Mouse (Mus musculus): Measurements from ENCODE around the gene Bmt2. TPM values are rescaled to one million over a fixed set of nuclear protein-coding genes. Genes with fewer than 3 reads are reported as not detected.

The Bmt2 gene
- polyA plus RNA-seq, 1 experiment = 21.7 TPM

GRCm38 (mm10) chr6:13677141-13677761 lies 515 bp downstream of the Bmt2 start:
- Histone ChIP-seq H3K4me3 (ENCODE audit: insufficient read depth, low read length) (peak overlapping the region; percentile 74), H3K27ac (ENCODE audit: insufficient read depth, low read length) (peak overlapping the region; percentile 55; the same call in 1 of the 2 replicates), H3K4me1 (ENCODE audit: control insufficient read depth, insufficient read depth, low read length) (no peaks in the 10 kb centered on the region)
- TF ChIP-seq CTCF (IDR thresholded peaks at IDR 0.05; ENCODE audit: borderline replicate concordance, insufficient read depth, low read length) = no peak
- TF ChIP-seq POLR2A (IDR thresholded peaks at IDR 0.05; ENCODE audit: low read depth, low read length) = no peak

- H3K4me3 ChIP-seq (ENCODE audit: insufficient read depth, low read length) = no peak overlapping the region
- no peak for TF ChIP-seq CTCF (IDR thresholded peaks at IDR 0.05; ENCODE audit: borderline replicate concordance, insufficient read depth, low read length)
- no peak for TF ChIP-seq POLR2A (IDR thresholded peaks at IDR 0.05; ENCODE audit: low read depth, low read length)
- H3K4me1 ChIP-seq (ENCODE audit: control insufficient read depth, insufficient read depth, low read length) = no peaks in the 10 kb centered on the region
- no peak overlapping the region for H3K27ac ChIP-seq (ENCODE audit: insufficient read depth, low read length)
These were observed 1.6 kb downstream of the Bmt2 start for GRCm38 (mm10) chr6:13676196-13676595.

GRCm38 (mm10) chr6:13674600-13675305 lies 3.0 kb downstream of the Bmt2 start:
- no peak for TF ChIP-seq POLR2A (IDR thresholded peaks at IDR 0.05; ENCODE audit: low read depth, low read length)
- TF ChIP-seq CTCF (IDR thresholded peaks at IDR 0.05; ENCODE audit: borderline replicate concordance, insufficient read depth, low read length) = no peak

GRCm38 (mm10) chr6:13665646-13666045 lies 12.1 kb downstream of the Bmt2 start:
- Histone ChIP-seq H3K4me1 (ENCODE audit: control insufficient read depth, insufficient read depth, low read length) (no peaks in the 10 kb centered on the region), H3K4me3 (ENCODE audit: insufficient read depth, low read length) (no peak overlapping the region), H3K27ac (ENCODE audit: insufficient read depth, low read length) (no peak overlapping the region)
- TF ChIP-seq POLR2A (IDR thresholded peaks at IDR 0.05; ENCODE audit: low read depth, low read length) (no peak), CTCF (IDR thresholded peaks at IDR 0.05; ENCODE audit: borderline replicate concordance, insufficient read depth, low read length) (no peak)

More at GRCm38 (mm10) chr6:13674600-13675305, 3.0 kb downstream of the Bmt2 start:
- H3K27ac ChIP-seq (ENCODE audit: insufficient read depth, low read length) = no peak overlapping the region
- peaks cover 2% of the 10 kb centered on the region; the same call in 1 of the 2 replicates for H3K4me1 ChIP-seq (ENCODE audit: control insufficient read depth, insufficient read depth, low read length)
- H3K4me3 ChIP-seq (ENCODE audit: insufficient read depth, low read length) = no peak overlapping the region

- no peaks in the 10 kb centered on the region for H3K4me1 ChIP-seq (ENCODE audit: control insufficient read depth, insufficient read depth, low read length)
- TF ChIP-seq POLR2A (IDR thresholded peaks at IDR 0.05; ENCODE audit: low read depth, low read length) (no peak), CTCF (IDR thresholded peaks at IDR 0.05; ENCODE audit: borderline replicate concordance, insufficient read depth, low read length) (no peak)
- H3K4me3 ChIP-seq (ENCODE audit: insufficient read depth, low read length) = no peak overlapping the region
- no peak overlapping the region for H3K27ac ChIP-seq (ENCODE audit: insufficient read depth, low read length)
These were observed 19.8 kb downstream of the Bmt2 start for GRCm38 (mm10) chr6:13658016-13658415.

GRCm38 (mm10) chr6:13654081-13654480 lies 23.7 kb downstream of the Bmt2 start:
- no peak overlapping the region for H3K4me3 ChIP-seq (ENCODE audit: insufficient read depth, low read length)
- TF ChIP-seq CTCF (IDR thresholded peaks at IDR 0.05; ENCODE audit: borderline replicate concordance, insufficient read depth, low read length) = no peak
- no peak for TF ChIP-seq POLR2A (IDR thresholded peaks at IDR 0.05; ENCODE audit: low read depth, low read length)
- no peaks in the 10 kb centered on the region for H3K4me1 ChIP-seq (ENCODE audit: control insufficient read depth, insufficient read depth, low read length)
- H3K27ac ChIP-seq (ENCODE audit: insufficient read depth, low read length) = no peak overlapping the region

GRCm38 (mm10) chr6:13652284-13652683 lies 25.5 kb downstream of the Bmt2 start:
- peaks cover 3% of the 10 kb centered on the region; the same call in 1 of the 2 replicates for H3K4me1 ChIP-seq (ENCODE audit: control insufficient read depth, insufficient read depth, low read length)
- TF ChIP-seq CTCF (IDR thresholded peaks at IDR 0.05; ENCODE audit: borderline replicate concordance, insufficient read depth, low read length) (no peak), POLR2A (IDR thresholded peaks at IDR 0.05; ENCODE audit: low read depth, low read length) (no peak)
- H3K27ac ChIP-seq (ENCODE audit: insufficient read depth, low read length) = no peak overlapping the region
- H3K4me3 ChIP-seq (ENCODE audit: insufficient read depth, low read length) = no peak overlapping the region

- TF ChIP-seq POLR2A (IDR thresholded peaks at IDR 0.05; ENCODE audit: low read depth, low read length) = no peak
- no peak for TF ChIP-seq CTCF (IDR thresholded peaks at IDR 0.05; ENCODE audit: borderline replicate concordance, insufficient read depth, low read length)
- H3K27ac ChIP-seq (ENCODE audit: insufficient read depth, low read length) = no peak overlapping the region
- no peak overlapping the region for H3K4me3 ChIP-seq (ENCODE audit: insufficient read depth, low read length)
- peaks cover 3% of the 10 kb centered on the region; the same call in 1 of the 2 replicates for H3K4me1 ChIP-seq (ENCODE audit: control insufficient read depth, insufficient read depth, low read length)
These were observed 26.9 kb downstream of the Bmt2 start for GRCm38 (mm10) chr6:13650854-13651253.

- no peak overlapping the region for H3K27ac ChIP-seq (ENCODE audit: insufficient read depth, low read length)
- H3K4me3 ChIP-seq (ENCODE audit: insufficient read depth, low read length) = no peak overlapping the region
- peaks cover 3% of the 10 kb centered on the region; the same call in 1 of the 2 replicates for H3K4me1 ChIP-seq (ENCODE audit: control insufficient read depth, insufficient read depth, low read length)
- TF ChIP-seq POLR2A (IDR thresholded peaks at IDR 0.05; ENCODE audit: low read depth, low read length) (no peak), CTCF (IDR thresholded peaks at IDR 0.05; ENCODE audit: borderline replicate concordance, insufficient read depth, low read length) (no peak)
These were observed 29.5 kb downstream of the Bmt2 start for GRCm38 (mm10) chr6:13648305-13648704.

GRCm38 (mm10) chr6:13636582-13636989 lies 41.2 kb downstream of the Bmt2 start:
- TF ChIP-seq CTCF (IDR thresholded peaks at IDR 0.05; ENCODE audit: borderline replicate concordance, insufficient read depth, low read length) (no peak), POLR2A (IDR thresholded peaks at IDR 0.05; ENCODE audit: low read depth, low read length) (no peak)
- peak overlapping the region; percentile 19; the same call in 1 of the 2 replicates for H3K27ac ChIP-seq (ENCODE audit: insufficient read depth, low read length)

More at GRCm38 (mm10) chr6:13636582-13636989, 41.2 kb downstream of the Bmt2 start:
- no peak overlapping the region for H3K4me3 ChIP-seq (ENCODE audit: insufficient read depth, low read length)
- H3K4me1 ChIP-seq (ENCODE audit: control insufficient read depth, insufficient read depth, low read length) = peaks cover 2% of the 10 kb centered on the region; the same call in 1 of the 2 replicates
